Comparison of ENCODE assay signal across 28 mouse cellular contexts in genomic region chr1:40132721-40133120, GRCm38 (mm10). TPM values are rescaled to one million over a fixed set of nuclear protein-coding genes. Genes with fewer than 3 reads are reported as not detected.
DNase-seq lines count a peak whose midpoint lies in the region; ATAC-seq lines count a peak whose summit lies in the region.
"Had no signal": no experiment of that assay in that cellular context is flagged by ENCODE, and none has a peak within 500 bp of the region (broad histone marks: within the 10 kb centered on the region; RNA-seq: fewer than 3 reads in every experiment).

No protein-coding gene starts in this region.

- DNase-seq in heart, adult 11 months: peak; percentile 37
- DNase-seq in midbrain, embryonic 11.5 days (ENCODE audit: low spot score, missing footprints): peak; percentile 31
- no peak for DNase-seq in midbrain, embryonic 14.5 days
- peak; percentile 71 for DNase-seq in fat pad, adult 2 months (ENCODE audit: extremely low read depth, low read depth, low spot score)
- DNase-seq in urinary bladder, postnatal 14 days (ENCODE audit: low spot score): no peak
- no peak for DNase-seq in kidney, postnatal 14 days
- DNase-seq: B cell, adult 2 months; cerebellum, adult 18-20 months; cerebellum, adult 9-10 months; cerebellum, postnatal 14 days; forebrain, postnatal 0 days; gastrocnemius, adult 2 months; gastrocnemius, postnatal 14 days; heart, postnatal 10 days; heart, postnatal 36 days had no signal

- no peak for ATAC-seq in heart, embryonic 12.5 days (ENCODE audit: insufficient number of reproducible peaks, low FRiP score)
- ATAC-seq in midbrain, embryonic 11.5 days (ENCODE audit: low FRiP score): no peak
- ATAC-seq in midbrain, embryonic 14.5 days (ENCODE audit: low FRiP score, low TSS enrichment): no peak
- peak; percentile 42 for ATAC-seq in megakaryocyte progenitor cell, adult 5-6 weeks (replicated peaks; ENCODE audit: poor library complexity)
- ATAC-seq: forebrain, embryonic 14.5 days; forebrain, postnatal 0 days; hindbrain, postnatal 0 days; inflammation-experienced regulatory T-cells, adult 6 months; intestine, embryonic 16.5 days had no signal

- no peak overlapping the region for H3K4me3 ChIP-seq in heart, embryonic 12.5 days
- no peak overlapping the region for H3K4me3 ChIP-seq in midbrain, embryonic 11.5 days (ENCODE audit: low read depth, low read length)
- no peak overlapping the region for H3K4me3 ChIP-seq in midbrain, embryonic 14.5 days (replicated peaks; ENCODE audit: low read depth, low read length)
- H3K4me3 ChIP-seq: gastrocnemius, adult 2 months; heart, embryonic 15.5 days; hindbrain, embryonic 10.5 days; hindbrain, embryonic 13.5 days had no signal

- no peaks in the 10 kb centered on the region for H3K27me3 ChIP-seq in heart, embryonic 12.5 days (replicated peaks)
- no peaks in the 10 kb centered on the region for H3K27me3 ChIP-seq in midbrain, embryonic 11.5 days (ENCODE audit: control insufficient read depth, insufficient read depth, low read length)
- no peaks in the 10 kb centered on the region for H3K27me3 ChIP-seq in midbrain, embryonic 14.5 days (ENCODE audit: control insufficient read depth, insufficient read depth, low read length)
- H3K27me3 ChIP-seq: heart, embryonic 15.5 days; hindbrain, embryonic 13.5 days had no signal

- no peaks in the 10 kb centered on the region for H3K36me3 ChIP-seq in heart, embryonic 12.5 days
- H3K36me3 ChIP-seq in midbrain, embryonic 11.5 days (ENCODE audit: control insufficient read depth, insufficient read depth, low read length): no peaks in the 10 kb centered on the region
- no peaks in the 10 kb centered on the region for H3K36me3 ChIP-seq in midbrain, embryonic 14.5 days (ENCODE audit: control insufficient read depth, insufficient read depth, low read length)
- H3K36me3 ChIP-seq: G1E; heart, embryonic 15.5 days; hindbrain, embryonic 10.5 days; hindbrain, embryonic 13.5 days had no signal

- no peaks in the 10 kb centered on the region for H3K4me1 ChIP-seq in heart, embryonic 12.5 days (replicated peaks)
- H3K4me1 ChIP-seq in midbrain, embryonic 11.5 days (ENCODE audit: control insufficient read depth, insufficient read depth, low read length): no peaks in the 10 kb centered on the region
- no peaks in the 10 kb centered on the region for H3K4me1 ChIP-seq in midbrain, embryonic 14.5 days (ENCODE audit: control insufficient read depth, insufficient read depth, low read length)
- H3K4me1 ChIP-seq: heart, embryonic 15.5 days; hindbrain, embryonic 10.5 days; hindbrain, embryonic 13.5 days had no signal

- H3K9me3 ChIP-seq in heart, embryonic 12.5 days (replicated peaks): no peaks in the 10 kb centered on the region
- no peaks in the 10 kb centered on the region for H3K9me3 ChIP-seq in midbrain, embryonic 11.5 days (ENCODE audit: control insufficient read depth, low read length)
- no peaks in the 10 kb centered on the region for H3K9me3 ChIP-seq in midbrain, embryonic 14.5 days (ENCODE audit: control insufficient read depth, low read length)
- H3K9me3 ChIP-seq: G1E; heart, embryonic 15.5 days; hindbrain, embryonic 10.5 days; hindbrain, embryonic 13.5 days had no signal

- WGBS in heart, embryonic 12.5 days: 89% methylated on average over 4 of the region's 4 CpGs
- WGBS in midbrain, embryonic 11.5 days: 89% methylated on average over 4 of the region's 4 CpGs
- 86% methylated on average over 4 of the region's 4 CpGs for WGBS in midbrain, embryonic 14.5 days

- no peak overlapping the region for H3K9ac ChIP-seq in heart, embryonic 12.5 days
- no peak overlapping the region for H3K9ac ChIP-seq in midbrain, embryonic 11.5 days (ENCODE audit: low read length)
- no peak overlapping the region for H3K9ac ChIP-seq in midbrain, embryonic 14.5 days (replicated peaks; ENCODE audit: low read length)
- H3K9ac ChIP-seq: forebrain, postnatal 0 days; heart, embryonic 15.5 days; hindbrain, embryonic 13.5 days had no signal

- H3K27ac ChIP-seq in heart, embryonic 12.5 days (ENCODE audit: poor library complexity, severe bottlenecking): no peak overlapping the region
- H3K27ac ChIP-seq in midbrain, embryonic 11.5 days (ENCODE audit: low read depth, low read length): no peak overlapping the region
- H3K27ac ChIP-seq in midbrain, embryonic 14.5 days (replicated peaks; ENCODE audit: low read depth, low read length): no peak overlapping the region
- H3K27ac ChIP-seq: gastrocnemius, adult 2 months; heart, embryonic 15.5 days; hindbrain, embryonic 10.5 days; hindbrain, embryonic 13.5 days; hindbrain, postnatal 0 days had no signal

- no peak overlapping the region for H3K4me2 ChIP-seq in heart, embryonic 12.5 days
- no peak overlapping the region for H3K4me2 ChIP-seq in midbrain, embryonic 11.5 days
- H3K4me2 ChIP-seq in midbrain, embryonic 14.5 days (ENCODE audit: low read length): no peak overlapping the region
- H3K4me2 ChIP-seq: heart, embryonic 11.5 days; heart, embryonic 15.5 days; hindbrain, embryonic 13.5 days had no signal

RNA-seq across cellular contexts. Expression of gene Il1r2, which starts 58.8 kb away (rescaled TPM):
- 0.51 TPM in 1 of 2 replicates, not detected in the other for polyA plus RNA-seq in heart, embryonic 12.5 days (2016; fragmentation: Nextera tagmentation; extraction: Ambion mirVana)
- polyA plus RNA-seq in midbrain, embryonic 11.5 days (2014; fragmentation: Nextera tagmentation; extraction: Ambion mirVana): 0.15 and 0.27 TPM in 2 replicates
- polyA plus RNA-seq in midbrain, embryonic 14.5 days (2014; fragmentation: Nextera tagmentation; extraction: Ambion mirVana): 0.22 and 0.45 TPM in 2 replicates
- 1.9 and 2.5 TPM in 2 replicates for total RNA-seq in megakaryocyte progenitor cell, adult 5-6 weeks (2015)
- total RNA-seq in megakaryocyte progenitor cell, adult 5-6 weeks (2017): 1.9 and 2.2 TPM in 2 replicates
- total RNA-seq: forebrain, postnatal 0 days; gastrocnemius, postnatal 4 days; heart, adult 8-10 months; heart, postnatal 10 days; heart, postnatal 36 days had no signal
- polyA plus RNA-seq: G1E had no signal

Comparison
In these comparisons a context has a peak if more than half of its experiments do, and no peak if none do; other contexts are left out.
1. DNase-seq: peak in heart, adult 11 months (single experiment), midbrain, embryonic 11.5 days (single experiment) and fat pad, adult 2 months (single experiment); none in midbrain, embryonic 14.5 days (single experiment), urinary bladder, postnatal 14 days (single experiment) and kidney, postnatal 14 days (single experiment).